ENCODE assay signal across 27 mouse cellular contexts in genomic region chr4:44326721-44327120, GRCm38 (mm10).
"Had no signal": no experiment of that assay in that cellular context is flagged by ENCODE, and none has a peak within 500 bp of the region (broad histone marks: within the 10 kb centered on the region; RNA-seq: fewer than 3 reads in every experiment).

No protein-coding gene starts in this region.

- H3K9ac ChIP-seq: embryonic facial prominence, embryonic 12.5 days; embryonic facial prominence, embryonic 13.5 days; embryonic facial prominence, embryonic 15.5 days; forebrain, embryonic 12.5 days; forebrain, embryonic 13.5 days; forebrain, embryonic 15.5 days; forebrain, postnatal 0 days had no signal

- H3K4me1 ChIP-seq: embryonic facial prominence, embryonic 10.5 days; embryonic facial prominence, embryonic 12.5 days; embryonic facial prominence, embryonic 13.5 days; embryonic facial prominence, embryonic 15.5 days; forebrain, embryonic 10.5 days; forebrain, embryonic 12.5 days; forebrain, embryonic 13.5 days; forebrain, embryonic 15.5 days had no signal

- H3K27me3 ChIP-seq: embryonic facial prominence, embryonic 12.5 days; embryonic facial prominence, embryonic 13.5 days; embryonic facial prominence, embryonic 15.5 days; forebrain, embryonic 12.5 days; forebrain, embryonic 13.5 days; forebrain, embryonic 15.5 days had no signal

- H3K27ac ChIP-seq: embryonic facial prominence, embryonic 10.5 days; embryonic facial prominence, embryonic 12.5 days; embryonic facial prominence, embryonic 13.5 days; embryonic facial prominence, embryonic 15.5 days; forebrain, embryonic 10.5 days; forebrain, embryonic 12.5 days; forebrain, embryonic 13.5 days; forebrain, embryonic 15.5 days; gastrocnemius, adult 2 months; heart, adult 2 months had no signal

- DNase-seq: cerebellum, adult 8-10 months; cerebellum, adult 9-10 months; cerebellum, adult 9-11 months; cerebellum, postnatal 10 days; cerebellum, postnatal 14 days; cerebellum, postnatal 25 days; cerebellum, postnatal 36 days; embryo, embryonic 11 days; forebrain, postnatal 0 days; gastrocnemius, adult 2 months; gastrocnemius, postnatal 10 days; gastrocnemius, postnatal 14 days; gastrocnemius, postnatal 25 days; gastrocnemius, postnatal 36 days; heart, adult 18-20 months; heart, adult 2 months had no signal

- H3K9me3 ChIP-seq: embryonic facial prominence, embryonic 10.5 days; embryonic facial prominence, embryonic 12.5 days; embryonic facial prominence, embryonic 13.5 days; embryonic facial prominence, embryonic 15.5 days; forebrain, embryonic 10.5 days; forebrain, embryonic 12.5 days; forebrain, embryonic 13.5 days; forebrain, embryonic 15.5 days had no signal

- ATAC-seq: forebrain, embryonic 13.5 days; forebrain, embryonic 14.5 days; forebrain, embryonic 15.5 days; forebrain, embryonic 16.5 days; forebrain, postnatal 0 days had no signal

- H3K36me3 ChIP-seq: forebrain, embryonic 15.5 days had no signal

- H3K4me2 ChIP-seq: embryonic facial prominence, embryonic 12.5 days; embryonic facial prominence, embryonic 13.5 days; embryonic facial prominence, embryonic 15.5 days; forebrain, embryonic 12.5 days; forebrain, embryonic 13.5 days; forebrain, embryonic 15.5 days had no signal

- H3K4me3 ChIP-seq: embryonic facial prominence, embryonic 10.5 days; embryonic facial prominence, embryonic 12.5 days; embryonic facial prominence, embryonic 13.5 days; embryonic facial prominence, embryonic 15.5 days; erythroblast, embryonic 14.5 days; forebrain, embryonic 10.5 days; forebrain, embryonic 12.5 days; forebrain, embryonic 13.5 days; forebrain, embryonic 15.5 days; gastrocnemius, adult 2 months; heart, adult 2 months had no signal
